ENCODE assay signal across 8 mouse cellular contexts in genomic region chr2:35930498-35931149, GRCm38 (mm10). TPM values are rescaled to one million over a fixed set of nuclear protein-coding genes. Genes with fewer than 3 reads are reported as not detected.
A peak's percentile ranks its signal among the peaks of the same experiment; 100 is the strongest.
DNase-seq lines count a peak whose midpoint lies in the region; ATAC-seq lines count a peak whose summit lies in the region.

No protein-coding gene starts in this region.

- peak; percentile 75 for DNase-seq in ES-CJ7 (ENCODE audit: low read depth, low spot score)
- DNase-seq in adrenal gland, postnatal 25 days: peak; percentile 88
- peak; percentile 86 for DNase-seq in embryonic facial prominence, embryonic 14.5 days (ENCODE audit: low spot score)
- peak; percentile 86 to 91 for DNase-seq in heart, postnatal 14 days
- peak; percentile 68 for DNase-seq in layer of hippocampus, adult 9-11 months
- DNase-seq in lung, postnatal 36 days: peak; percentile 84
- DNase-seq in right cerebral cortex, postnatal 25 days: peak; percentile 80
- DNase-seq in urinary bladder, postnatal 4 days (ENCODE audit: low spot score in 2 of 2): peak; percentile 48 to 87

- H3K9ac ChIP-seq in embryonic facial prominence, embryonic 14.5 days (ENCODE audit: low read depth, low read length): no peak overlapping the region

- H3K9me3 ChIP-seq in embryonic facial prominence, embryonic 14.5 days (ENCODE audit: control insufficient read depth, low read length): no peaks in the 10 kb centered on the region

- no peaks in the 10 kb centered on the region for H3K36me3 ChIP-seq in embryonic facial prominence, embryonic 14.5 days (ENCODE audit: control insufficient read depth, insufficient read depth, low read length)

- no peak overlapping the region for H3K27ac ChIP-seq in embryonic facial prominence, embryonic 14.5 days (replicated peaks; ENCODE audit: low read depth, low read length)

- no peaks in the 10 kb centered on the region for H3K27me3 ChIP-seq in embryonic facial prominence, embryonic 14.5 days (replicated peaks; ENCODE audit: control insufficient read depth, insufficient read depth, low read length)

- H3K4me3 ChIP-seq in embryonic facial prominence, embryonic 14.5 days (ENCODE audit: low read depth, low read length): no peak overlapping the region

- H3K4me1 ChIP-seq in embryonic facial prominence, embryonic 14.5 days (ENCODE audit: control insufficient read depth, insufficient read depth, low read length): no peaks in the 10 kb centered on the region

- ATAC-seq in embryonic facial prominence, embryonic 14.5 days (ENCODE audit: low read depth): no peak

- intact Hi-C loops in heart, postnatal 14 days (cut with DNase I): loop anchor here (1.0 to 2.0 kb wide), 2 partner anchors 282 to 391 kb away; no protein-coding TSS in a partner anchor

- 32% methylated on average over 11 of the region's 11 CpGs for WGBS in embryonic facial prominence, embryonic 14.5 days

- no peak overlapping the region for H3K4me2 ChIP-seq in embryonic facial prominence, embryonic 14.5 days (ENCODE audit: low read depth, low read length)

RNA-seq across cellular contexts. Expression of gene Ttll11, which starts 49.1 kb away (rescaled TPM):
- total RNA-seq in adrenal gland, postnatal 25 days (2021): 11.6 and 30.4 TPM in 2 replicates
- 1.8 and 2.0 TPM in 2 replicates for polyA plus RNA-seq in embryonic facial prominence, embryonic 14.5 days (2014; fragmentation: Nextera tagmentation; extraction: Ambion mirVana)
- total RNA-seq in heart, postnatal 14 days (2021): 1 to 10 TPM; 1.3 to 1.9 TPM
